Mouse (Mus musculus) small intestine, adult 2 months (tissue): ENCODE measurements around the gene Bhlhe23.

Experiments used
- CTCF ChIP-seq: fragments of 200-500 bp; IDR thresholded peaks from 2 replicates; pipeline ENCODE4 v1.5.1; 2012; ENCODE audit warnings: low read depth, mild to moderate bottlenecking, control low read depth, inconsistent platforms, low read length, moderate library complexity, mixed read lengths; ENCODE audit not compliant: insufficient replicate concordance, insufficient read length; ENCODE audit errors: extremely low read depth
- POLR2A ChIP-seq: fragments of 200-500 bp; IDR thresholded peaks from 2 replicates; pipeline ENCODE4 v1.6.1; 2012; ENCODE audit warnings: low read depth, mild to moderate bottlenecking, control low read depth, inconsistent platforms, low read length, moderate library complexity

- TF ChIP-seq POLR2A (no peak), CTCF (no peak)
These were observed 49.9 kb downstream of the Bhlhe23 start for GRCm38 (mm10) chr2:180726658-180727442.
